Mouse (Mus musculus): ENCODE measurements around the gene Ica1l. TPM values are rescaled to one million over a fixed set of nuclear protein-coding genes. Genes with fewer than 3 reads are reported as not detected.
A peak's percentile ranks its signal among the peaks of the same experiment; 100 is the strongest.

The Ica1l gene
- polyA plus RNA-seq, 2 experiments = 1.7 to 2.3 TPM

GRCm38 (mm10) chr1:60000319-60000718 is 42.7 kb downstream of the Ica1l start:
- no peaks in the 10 kb centered on the region for H3K4me1 ChIP-seq (ENCODE audit: control insufficient read depth, insufficient read depth, low read length)
- H3K27me3 ChIP-seq (ENCODE audit: control insufficient read depth, insufficient read depth, low read length) = no peaks in the 10 kb centered on the region
- TF ChIP-seq POLR2A (IDR thresholded peaks at IDR 0.05; ENCODE audit: borderline replicate concordance, extremely low read depth, insufficient read depth, insufficient read length) = no peak
- no peaks in the 10 kb centered on the region for H3K36me3 ChIP-seq (ENCODE audit: control insufficient read depth, insufficient read depth, low read length)
- no peak overlapping the region for H3K9ac ChIP-seq (ENCODE audit: low read depth, low read length, severe bottlenecking)
- no peak overlapping the region for H3K27ac ChIP-seq (replicated peaks; ENCODE audit: low read depth, low read length)
- H3K4me2 ChIP-seq (replicated peaks; ENCODE audit: low read depth, low read length, severe bottlenecking) = no peak overlapping the region
- DNase-seq (ENCODE audit: low spot score) (peak; percentile 14), ATAC-seq (ENCODE audit: low FRiP score, low read depth) (no peak)
- WGBS = 40% methylated on average over 2 of the region's 2 CpGs
- no peaks in the 10 kb centered on the region for H3K9me3 ChIP-seq (ENCODE audit: control insufficient read depth, low read length)
- H3K4me3 ChIP-seq (replicated peaks; ENCODE audit: low read length) = no peak overlapping the region

- Histone ChIP-seq H3K9ac (ENCODE audit: low read depth, low read length, severe bottlenecking) (no peak overlapping the region), H3K36me3 (ENCODE audit: control insufficient read depth, insufficient read depth, low read length) (no peaks in the 10 kb centered on the region; the same call in 1 of the 2 replicates), H3K27ac (replicated peaks; ENCODE audit: low read depth, low read length) (no peak overlapping the region), H3K4me2 (replicated peaks; ENCODE audit: low read depth, low read length, severe bottlenecking) (no peak overlapping the region), H3K4me3 (replicated peaks; ENCODE audit: low read length) (no peak overlapping the region), H3K4me1 (ENCODE audit: control insufficient read depth, insufficient read depth, low read length) (no peaks in the 10 kb centered on the region), H3K9me3 (ENCODE audit: control insufficient read depth, low read length) (no peaks in the 10 kb centered on the region), H3K27me3 (ENCODE audit: control insufficient read depth, insufficient read depth, low read length) (no peaks in the 10 kb centered on the region)
- WGBS = 55% methylated on average over 5 of the region's 5 CpGs
- no peak for TF ChIP-seq POLR2A (IDR thresholded peaks at IDR 0.05; ENCODE audit: borderline replicate concordance, extremely low read depth, insufficient read depth, insufficient read length)
- DNase-seq (ENCODE audit: low spot score) (no peak), ATAC-seq (ENCODE audit: low FRiP score, low read depth) (no peak)
Measured at GRCm38 (mm10) chr1:59997352-59997751, 45.6 kb downstream of the Ica1l start.

- H3K4me1 ChIP-seq (ENCODE audit: control insufficient read depth, insufficient read depth, low read length) = no peaks in the 10 kb centered on the region
- TF ChIP-seq POLR2A (IDR thresholded peaks at IDR 0.05; ENCODE audit: borderline replicate concordance, extremely low read depth, insufficient read depth, insufficient read length) = no peak
- WGBS = 53% methylated on average over 3 of the region's 3 CpGs
- no peak overlapping the region for H3K27ac ChIP-seq (replicated peaks; ENCODE audit: low read depth, low read length)
- H3K9me3 ChIP-seq (ENCODE audit: control insufficient read depth, low read length) = no peaks in the 10 kb centered on the region
- H3K9ac ChIP-seq (ENCODE audit: low read depth, low read length, severe bottlenecking) = no peak overlapping the region
- no peak for ATAC-seq (ENCODE audit: low FRiP score, low read depth)
- DNase-seq (ENCODE audit: low spot score) = no peak
- H3K27me3 ChIP-seq (ENCODE audit: control insufficient read depth, insufficient read depth, low read length) = no peaks in the 10 kb centered on the region
- H3K4me2 ChIP-seq (replicated peaks; ENCODE audit: low read depth, low read length, severe bottlenecking) = no peak overlapping the region
- H3K36me3 ChIP-seq (ENCODE audit: control insufficient read depth, insufficient read depth, low read length) = peaks cover 3% of the 10 kb centered on the region
- H3K4me3 ChIP-seq (replicated peaks; ENCODE audit: low read length) = no peak overlapping the region
Measured at GRCm38 (mm10) chr1:59995646-59996045, 47.3 kb downstream of the Ica1l start.

DNA sequence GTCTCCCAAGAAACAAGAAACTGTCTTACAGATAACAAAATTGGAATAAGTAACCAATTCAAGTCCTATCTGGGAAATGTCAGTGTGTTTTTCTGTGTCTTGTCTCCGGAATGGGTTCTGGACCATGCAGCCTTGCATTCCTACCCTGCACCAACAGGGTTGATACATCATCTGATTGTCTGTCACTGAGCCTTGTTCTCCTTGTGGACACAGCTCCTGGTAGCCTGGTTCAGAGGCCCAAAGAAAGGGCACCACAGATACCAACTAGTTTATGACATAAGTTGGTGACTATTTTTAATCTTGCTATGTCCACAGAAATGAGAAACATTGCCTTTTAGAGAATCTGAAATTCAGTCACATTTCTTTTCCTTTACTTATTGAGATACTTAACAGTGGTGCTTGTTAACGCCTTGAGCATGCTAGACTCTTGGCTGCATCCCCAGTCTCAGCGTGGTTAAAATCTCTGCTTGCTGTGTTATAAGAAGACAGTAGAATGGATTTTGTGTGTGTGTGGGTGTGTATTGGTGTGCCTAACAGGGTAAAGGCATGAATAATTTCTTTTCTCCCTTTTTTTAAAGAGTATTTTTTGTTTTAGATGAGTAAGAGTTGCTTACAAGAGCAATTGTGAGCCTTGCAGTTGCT is 55.5 kb downstream of the Ica1l start:
- ATAC-seq (ENCODE audit: low FRiP score, low read depth) (no peak), DNase-seq (ENCODE audit: low spot score) (no peak)
- Histone ChIP-seq H3K9ac (ENCODE audit: low read depth, low read length, severe bottlenecking) (no peak overlapping the region), H3K4me1 (ENCODE audit: control insufficient read depth, insufficient read depth, low read length) (no peaks in the 10 kb centered on the region), H3K4me2 (replicated peaks; ENCODE audit: low read depth, low read length, severe bottlenecking) (no peak overlapping the region), H3K27me3 (ENCODE audit: control insufficient read depth, insufficient read depth, low read length) (no peaks in the 10 kb centered on the region), H3K9me3 (ENCODE audit: control insufficient read depth, low read length) (no peaks in the 10 kb centered on the region), H3K27ac (replicated peaks; ENCODE audit: low read depth, low read length) (no peak overlapping the region), H3K4me3 (replicated peaks; ENCODE audit: low read length) (no peak overlapping the region), H3K36me3 (ENCODE audit: control insufficient read depth, insufficient read depth, low read length) (peaks cover 40% of the 10 kb centered on the region)
- no peak for TF ChIP-seq POLR2A (IDR thresholded peaks at IDR 0.05; ENCODE audit: borderline replicate concordance, extremely low read depth, insufficient read depth, insufficient read length)
- 93% methylated on average over 3 of the region's 3 CpGs for WGBS

GRCm38 (mm10) chr1:59986626-59987025 is 56.4 kb downstream of the Ica1l start:
- TF ChIP-seq POLR2A (IDR thresholded peaks at IDR 0.05; ENCODE audit: borderline replicate concordance, extremely low read depth, insufficient read depth, insufficient read length) = no peak
- ATAC-seq (ENCODE audit: low FRiP score, low read depth) = no peak
- H3K27ac ChIP-seq (replicated peaks; ENCODE audit: low read depth, low read length) = no peak overlapping the region
- H3K27me3 ChIP-seq (ENCODE audit: control insufficient read depth, insufficient read depth, low read length) = no peaks in the 10 kb centered on the region
- H3K9me3 ChIP-seq (ENCODE audit: control insufficient read depth, low read length) = no peaks in the 10 kb centered on the region
- no peaks in the 10 kb centered on the region for H3K4me1 ChIP-seq (ENCODE audit: control insufficient read depth, insufficient read depth, low read length)
- H3K9ac ChIP-seq (ENCODE audit: low read depth, low read length, severe bottlenecking) = no peak overlapping the region
- H3K4me3 ChIP-seq (replicated peaks; ENCODE audit: low read length) = no peak overlapping the region
- DNase-seq (ENCODE audit: low spot score) = no peak
- H3K4me2 ChIP-seq (replicated peaks; ENCODE audit: low read depth, low read length, severe bottlenecking) = no peak overlapping the region
- H3K36me3 ChIP-seq (ENCODE audit: control insufficient read depth, insufficient read depth, low read length) = peaks cover 49% of the 10 kb centered on the region
